Mouse (Mus musculus): Measurements from ENCODE around the gene Bpifb5. TPM values are rescaled to one million over a fixed set of nuclear protein-coding genes. Genes with fewer than 3 reads are reported as not detected.
"Not testable (repeated sequence)": the region's sequence is repeated elsewhere in the genome, so short reads cannot be mapped to it uniquely, and the experiment has no call there.

The Bpifb5 gene
- polyA plus RNA-seq, 1 experiment from 2014 or later, result 1.7 TPM

DNA sequence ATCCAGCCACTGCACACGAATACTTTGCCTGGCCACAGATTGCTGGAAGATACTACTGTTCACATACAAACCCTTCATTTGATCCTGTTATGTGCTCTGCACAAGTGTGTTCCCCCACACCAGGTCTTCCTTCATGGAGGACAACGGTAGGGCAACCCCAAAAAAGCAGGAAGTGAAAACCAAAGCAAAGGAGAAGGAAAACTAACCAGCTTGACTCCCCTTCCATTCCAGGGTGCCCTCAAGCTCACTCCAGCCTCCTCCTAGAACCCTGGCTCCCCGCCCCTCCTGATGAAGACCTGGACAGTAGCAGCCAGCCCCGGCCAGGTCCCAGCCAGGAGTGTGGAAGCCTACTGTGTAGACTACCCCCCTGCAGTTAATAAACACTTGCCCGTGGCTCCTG lies 3.6 kb upstream of the Bpifb5 start:
- no peaks in the 10 kb centered on the region for H3K27me3 ChIP-seq (ENCODE audit: control insufficient read depth, insufficient read depth, low read length)
- H3K27ac ChIP-seq (ENCODE audit: low read length), result no peak overlapping the region
- H3K4me1 ChIP-seq (ENCODE audit: control insufficient read depth, insufficient read depth, low read length), result peaks cover 5% of the 10 kb centered on the region; the same call in 1 of the 2 replicates
- no peaks in the 10 kb centered on the region for H3K36me3 ChIP-seq (ENCODE audit: control insufficient read depth, insufficient read depth, low read length)
- no peak for ATAC-seq (ENCODE audit: insufficient read depth, low FRiP score)
- H3K4me2 ChIP-seq (ENCODE audit: low read depth, low read length), result no peak overlapping the region
- H3K9ac ChIP-seq (ENCODE audit: low read length), result no peak overlapping the region
- no peak overlapping the region for H3K4me3 ChIP-seq (replicated peaks; ENCODE audit: low read length)
- H3K9me3 ChIP-seq (replicated peaks; ENCODE audit: control insufficient read depth, low read length), result no peaks in the 10 kb centered on the region
- WGBS, result 68% methylated on average over 5 of the region's 5 CpGs

- H3K4me1 ChIP-seq (ENCODE audit: control insufficient read depth, insufficient read depth, low read length), result peaks cover 5% of the 10 kb centered on the region; the same call in 1 of the 2 replicates
- H3K4me2 ChIP-seq (ENCODE audit: low read depth, low read length), result no peak overlapping the region
- no peaks in the 10 kb centered on the region for H3K9me3 ChIP-seq (replicated peaks; ENCODE audit: control insufficient read depth, low read length)
- 26% methylated on average over 2 of the region's 2 CpGs for WGBS
- no peak for ATAC-seq (ENCODE audit: insufficient read depth, low FRiP score)
- no peak overlapping the region for H3K9ac ChIP-seq (ENCODE audit: low read length)
- no peaks in the 10 kb centered on the region for H3K27me3 ChIP-seq (ENCODE audit: control insufficient read depth, insufficient read depth, low read length)
- no peak overlapping the region for H3K27ac ChIP-seq (ENCODE audit: low read length)
- H3K4me3 ChIP-seq (replicated peaks; ENCODE audit: low read length), result no peak overlapping the region
- H3K36me3 ChIP-seq (ENCODE audit: control insufficient read depth, insufficient read depth, low read length), result no peaks in the 10 kb centered on the region
These were observed 353 bp downstream of the Bpifb5 start for GRCm38 (mm10) chr2:154223917-154224273.

DNA sequence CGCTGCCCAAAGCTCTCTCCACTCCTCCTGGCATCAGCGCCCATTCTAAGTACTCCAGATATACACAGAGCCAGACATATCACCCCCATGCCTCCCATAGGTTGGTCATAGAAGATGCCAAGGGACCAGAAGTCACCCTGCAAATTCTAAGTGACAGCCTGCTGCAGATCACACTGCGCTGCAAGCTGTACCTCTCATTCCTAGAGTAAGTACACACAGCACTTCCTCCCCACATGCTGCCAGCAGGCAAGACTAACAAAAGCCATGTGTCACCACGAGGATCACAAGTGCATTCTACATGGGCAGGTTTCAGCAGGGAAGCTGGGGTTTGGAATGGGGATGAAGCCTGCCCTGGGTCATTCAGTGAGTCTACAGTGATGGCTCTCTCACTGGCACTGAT lies 3.4 kb downstream of the Bpifb5 start:
- Histone ChIP-seq H3K4me1 (ENCODE audit: control insufficient read depth, insufficient read depth, low read length) (peaks cover 5% of the 10 kb centered on the region; the same call in 1 of the 2 replicates), H3K27ac (ENCODE audit: low read length) (no peak overlapping the region), H3K4me2 (ENCODE audit: low read depth, low read length) (no peak overlapping the region), H3K36me3 (ENCODE audit: control insufficient read depth, insufficient read depth, low read length) (no peaks in the 10 kb centered on the region), H3K4me3 (replicated peaks; ENCODE audit: low read length) (no peak overlapping the region), H3K9ac (ENCODE audit: low read length) (no peak overlapping the region), H3K9me3 (replicated peaks; ENCODE audit: control insufficient read depth, low read length) (no peaks in the 10 kb centered on the region), H3K27me3 (ENCODE audit: control insufficient read depth, insufficient read depth, low read length) (no peaks in the 10 kb centered on the region)
- WGBS, result 71% methylated on average over 4 of the region's 4 CpGs
- ATAC-seq (ENCODE audit: insufficient read depth, low FRiP score), result no peak

GRCm38 (mm10) chr2:154227830-154228229 lies 4.3 kb downstream of the Bpifb5 start:
- H3K4me1 ChIP-seq (ENCODE audit: control insufficient read depth, insufficient read depth, low read length), result peaks cover 5% of the 10 kb centered on the region; the same call in 1 of the 2 replicates
- H3K27me3 ChIP-seq (ENCODE audit: control insufficient read depth, insufficient read depth, low read length), result no peaks in the 10 kb centered on the region
- H3K9me3 ChIP-seq (replicated peaks; ENCODE audit: control insufficient read depth, low read length), result no peaks in the 10 kb centered on the region
- H3K27ac ChIP-seq (ENCODE audit: low read length), result no peak overlapping the region
- WGBS, result 79% methylated on average over 5 of the region's 5 CpGs
- H3K9ac ChIP-seq (ENCODE audit: low read length), result no peak overlapping the region
- H3K36me3 ChIP-seq (ENCODE audit: control insufficient read depth, insufficient read depth, low read length), result no peaks in the 10 kb centered on the region
- H3K4me2 ChIP-seq (ENCODE audit: low read depth, low read length), result no peak overlapping the region
- no peak for ATAC-seq (ENCODE audit: insufficient read depth, low FRiP score)
- no peak overlapping the region for H3K4me3 ChIP-seq (replicated peaks; ENCODE audit: low read length)

- H3K4me1 ChIP-seq (ENCODE audit: control insufficient read depth, insufficient read depth, low read length), result no peaks in the 10 kb centered on the region
- H3K27me3 ChIP-seq (ENCODE audit: control insufficient read depth, insufficient read depth, low read length), result no peaks in the 10 kb centered on the region
- no peak for ATAC-seq (ENCODE audit: insufficient read depth, low FRiP score)
- no peak overlapping the region for H3K4me3 ChIP-seq (replicated peaks; ENCODE audit: low read length)
- no peak overlapping the region for H3K9ac ChIP-seq (ENCODE audit: low read length)
- 89% methylated on average over 6 of the region's 6 CpGs for WGBS
- no peaks in the 10 kb centered on the region for H3K36me3 ChIP-seq (ENCODE audit: control insufficient read depth, insufficient read depth, low read length)
- no peak overlapping the region for H3K27ac ChIP-seq (ENCODE audit: low read length)
- no peaks in the 10 kb centered on the region for H3K9me3 ChIP-seq (replicated peaks; ENCODE audit: control insufficient read depth, low read length)
- no peak overlapping the region for H3K4me2 ChIP-seq (ENCODE audit: low read depth, low read length)
These were observed 9.9 kb downstream of the Bpifb5 start for GRCm38 (mm10) chr2:154233426-154233825.

GRCm38 (mm10) chr2:154240771-154241170 lies 17.2 kb downstream of the Bpifb5 start:
- H3K27me3 ChIP-seq (ENCODE audit: control insufficient read depth, insufficient read depth, low read length), result no peaks in the 10 kb centered on the region
- H3K4me2 ChIP-seq (ENCODE audit: low read depth, low read length), result no peak overlapping the region
- no peaks in the 10 kb centered on the region for H3K4me1 ChIP-seq (ENCODE audit: control insufficient read depth, insufficient read depth, low read length)
- no peaks in the 10 kb centered on the region for H3K9me3 ChIP-seq (replicated peaks; ENCODE audit: control insufficient read depth, low read length)
- no peaks in the 10 kb centered on the region for H3K36me3 ChIP-seq (ENCODE audit: control insufficient read depth, insufficient read depth, low read length)
- no peak overlapping the region for H3K27ac ChIP-seq (ENCODE audit: low read length)
- ATAC-seq (ENCODE audit: insufficient read depth, low FRiP score), result no peak
- 71% methylated on average over 6 of the region's 6 CpGs for WGBS
- H3K4me3 ChIP-seq (replicated peaks; ENCODE audit: low read length), result no peak overlapping the region
- no peak overlapping the region for H3K9ac ChIP-seq (ENCODE audit: low read length)

DNA sequence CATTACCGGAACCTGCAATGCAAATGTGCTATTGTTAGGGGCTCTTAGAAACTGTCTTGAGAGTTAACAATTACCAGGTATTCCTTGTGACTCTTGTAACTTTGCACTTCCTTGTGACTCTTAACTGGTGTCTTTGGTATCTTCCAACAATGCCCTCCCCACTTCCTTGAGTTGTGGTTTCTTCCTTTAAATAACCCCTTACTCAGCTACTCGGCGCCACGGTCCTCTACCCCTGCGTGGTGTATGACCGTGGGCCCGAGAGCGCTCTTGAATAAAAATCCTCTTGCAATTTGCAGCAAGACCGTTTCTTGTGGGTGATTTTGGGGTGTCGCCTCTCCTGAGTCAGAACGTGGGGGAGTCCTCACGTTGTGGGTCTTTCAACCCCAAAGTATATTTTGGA lies 19.2 kb downstream of the Bpifb5 start:
- not testable (repeated sequence) for H3K36me3 ChIP-seq (ENCODE audit: control insufficient read depth, insufficient read depth, low read length); ATAC-seq (ENCODE audit: insufficient read depth, low FRiP score)
- 98% methylated on average over 10 of the region's 12 CpGs for WGBS

DNA sequence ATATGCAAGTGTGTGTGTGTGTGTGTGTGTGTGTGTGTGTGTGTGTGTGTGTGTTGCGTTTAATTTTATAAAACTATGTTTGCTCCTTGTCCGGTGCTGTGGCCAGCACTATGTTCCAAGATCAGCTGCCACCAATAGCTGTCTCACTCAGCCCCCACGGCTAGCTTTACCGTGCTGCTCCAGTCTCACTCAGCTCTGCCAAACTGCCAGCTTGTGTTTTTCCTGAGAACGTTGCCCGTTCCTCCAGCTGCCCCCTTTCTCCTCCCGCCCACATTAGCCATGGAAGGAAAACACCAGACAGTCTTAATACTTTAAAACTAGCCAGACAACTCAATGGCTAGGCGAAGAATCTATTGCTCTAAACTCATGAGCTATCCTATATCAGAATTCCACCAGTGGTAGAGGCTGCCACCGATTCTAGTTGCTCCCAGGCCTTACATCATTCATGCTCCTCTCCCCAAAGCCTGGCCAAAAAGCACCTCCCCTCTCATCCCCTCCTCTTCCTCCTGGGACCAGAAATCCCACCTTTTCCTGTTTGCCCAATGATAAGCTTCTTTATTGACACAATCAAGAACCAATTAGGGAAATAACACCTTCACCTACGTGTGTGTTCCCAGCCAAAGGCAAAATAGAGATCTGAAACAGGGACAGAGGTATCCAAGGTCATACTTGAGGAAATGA lies 20.0 kb downstream of the Bpifb5 start:
- H3K4me1 ChIP-seq (ENCODE audit: control insufficient read depth, insufficient read depth, low read length), result no peaks in the 10 kb centered on the region
- H3K27me3 ChIP-seq (ENCODE audit: control insufficient read depth, insufficient read depth, low read length), result no peaks in the 10 kb centered on the region
- no peak overlapping the region for H3K9ac ChIP-seq (ENCODE audit: low read length)
- WGBS, result 85% methylated on average over 10 of the region's 10 CpGs
- no peak overlapping the region for H3K27ac ChIP-seq (ENCODE audit: low read length)
- ATAC-seq (ENCODE audit: insufficient read depth, low FRiP score), result no peak
- H3K4me3 ChIP-seq (replicated peaks; ENCODE audit: low read length), result no peak overlapping the region
- no peaks in the 10 kb centered on the region for H3K9me3 ChIP-seq (replicated peaks; ENCODE audit: control insufficient read depth, low read length)
- H3K36me3 ChIP-seq (ENCODE audit: control insufficient read depth, insufficient read depth, low read length), result no peaks in the 10 kb centered on the region
- no peak overlapping the region for H3K4me2 ChIP-seq (ENCODE audit: low read depth, low read length)

More for the DNA sequence above, 19.2 kb downstream of the Bpifb5 start:
- H3K27ac ChIP-seq (ENCODE audit: low read length); H3K9me3 ChIP-seq (replicated peaks; ENCODE audit: control insufficient read depth, low read length); H3K4me2 ChIP-seq (ENCODE audit: low read depth, low read length); H3K27me3 ChIP-seq (ENCODE audit: control insufficient read depth, insufficient read depth, low read length); H3K4me3 ChIP-seq (replicated peaks; ENCODE audit: low read length); H3K9ac ChIP-seq (ENCODE audit: low read length); H3K4me1 ChIP-seq (ENCODE audit: control insufficient read depth, insufficient read depth, low read length): not testable (repeated sequence)

- 91% methylated on average over 5 of the region's 5 CpGs for WGBS
- Histone ChIP-seq H3K4me3 (replicated peaks; ENCODE audit: low read length) (no peak overlapping the region), H3K36me3 (ENCODE audit: control insufficient read depth, insufficient read depth, low read length) (no peaks in the 10 kb centered on the region), H3K9me3 (replicated peaks; ENCODE audit: control insufficient read depth, low read length) (no peaks in the 10 kb centered on the region), H3K9ac (ENCODE audit: low read length) (no peak overlapping the region), H3K27ac (ENCODE audit: low read length) (no peak overlapping the region), H3K4me2 (ENCODE audit: low read depth, low read length) (no peak overlapping the region), H3K27me3 (ENCODE audit: control insufficient read depth, insufficient read depth, low read length) (no peaks in the 10 kb centered on the region), H3K4me1 (ENCODE audit: control insufficient read depth, insufficient read depth, low read length) (no peaks in the 10 kb centered on the region)
- no peak for ATAC-seq (ENCODE audit: insufficient read depth, low FRiP score)
These were observed 21.8 kb downstream of the Bpifb5 start for GRCm38 (mm10) chr2:154245322-154245721.

All from stomach, embryonic 16.5 days (tissue).